Mouse (Mus musculus) ovary, postnatal 10 days (tissue): ENCODE results near the gene Tlk1.
A peak's percentile ranks its signal among the peaks of the same experiment; 100 is the strongest.
"Not testable (repeated sequence)": the region's sequence is repeated elsewhere in the genome, so short reads cannot be mapped to it uniquely, and the experiment has no call there.

Source experiments
- DNase-seq: peaks from one replicate; pipeline ENCODE4 v3.0.0; 2022; ENCODE audit warnings: low spot score

The Tlk1 gene

GRCm38 (mm10) chr2:70833261-70833660 is 7.7 kb upstream of the Tlk1 start:
- no peak for DNase-seq

GRCm38 (mm10) chr2:70831709-70832350 is 6.3 kb upstream of the Tlk1 start:
- DNase-seq = no peak

DNA sequence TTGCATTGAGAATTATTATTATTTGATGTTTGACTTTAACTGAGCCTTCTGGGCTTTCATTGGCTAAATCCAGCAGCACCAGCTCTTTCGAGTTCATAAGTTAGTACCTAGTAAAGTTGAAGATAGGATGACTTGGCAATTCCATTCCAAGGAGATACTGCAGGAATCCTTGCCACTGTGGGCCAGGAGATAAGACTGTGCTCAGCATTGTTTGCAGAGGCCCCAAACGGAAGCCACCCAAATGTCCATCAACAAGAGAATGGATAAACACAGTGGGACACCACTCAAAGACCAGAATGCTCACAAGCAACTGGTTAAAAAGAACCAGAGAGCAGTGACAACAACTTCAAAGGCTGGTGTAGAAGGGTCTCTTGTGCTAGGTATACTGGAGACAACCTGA is 5.2 kb upstream of the Tlk1 start:
- DNase-seq = no peak

- DNase-seq = no peak
Measured at GRCm38 (mm10) chr2:70829946-70830610, 4.5 kb upstream of the Tlk1 start.

GRCm38 (mm10) chr2:70827780-70828179 is 2.3 kb upstream of the Tlk1 start:
- DNase-seq = no peak

DNA sequence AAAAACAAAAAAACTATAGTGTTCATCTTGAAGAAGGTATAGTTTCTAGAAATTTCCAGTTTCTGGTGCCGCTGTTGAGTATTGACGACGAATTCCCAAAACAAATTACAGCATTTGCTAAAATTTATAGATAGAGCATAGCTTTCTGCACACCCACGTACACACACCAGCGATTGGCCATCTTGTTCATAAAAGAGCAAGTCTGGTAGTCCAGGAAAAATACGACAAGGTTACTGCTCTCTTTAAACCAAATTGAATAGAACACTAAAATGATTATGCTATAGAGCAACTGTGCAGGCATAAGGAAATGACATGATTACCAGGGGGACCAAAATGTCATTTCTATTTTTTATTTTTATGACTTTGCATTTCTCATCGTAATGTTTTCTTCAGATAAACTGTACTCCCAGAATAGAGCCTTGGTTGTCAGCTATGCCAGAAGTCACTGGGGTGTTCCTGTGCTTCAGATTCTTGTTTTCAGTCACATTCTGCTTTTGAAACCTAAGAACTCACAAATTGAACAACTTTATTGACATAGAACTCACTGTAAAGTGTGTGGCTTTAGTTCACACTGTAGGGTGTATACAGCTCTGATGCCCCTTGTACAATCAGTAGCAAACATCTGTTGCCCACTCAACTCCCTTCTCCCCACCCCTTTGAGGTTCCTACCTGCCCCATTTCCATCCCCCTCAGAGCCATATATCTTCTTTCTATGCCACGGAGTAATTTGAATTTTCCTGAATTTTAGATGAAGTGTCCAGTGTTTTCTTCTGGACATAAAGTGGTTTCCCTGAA is 1.1 kb upstream of the Tlk1 start:
- no peak for DNase-seq

GRCm38 (mm10) chr2:70824838-70825370 is 624 bp downstream of the Tlk1 start:
- DNase-seq = peak; percentile 56

DNA sequence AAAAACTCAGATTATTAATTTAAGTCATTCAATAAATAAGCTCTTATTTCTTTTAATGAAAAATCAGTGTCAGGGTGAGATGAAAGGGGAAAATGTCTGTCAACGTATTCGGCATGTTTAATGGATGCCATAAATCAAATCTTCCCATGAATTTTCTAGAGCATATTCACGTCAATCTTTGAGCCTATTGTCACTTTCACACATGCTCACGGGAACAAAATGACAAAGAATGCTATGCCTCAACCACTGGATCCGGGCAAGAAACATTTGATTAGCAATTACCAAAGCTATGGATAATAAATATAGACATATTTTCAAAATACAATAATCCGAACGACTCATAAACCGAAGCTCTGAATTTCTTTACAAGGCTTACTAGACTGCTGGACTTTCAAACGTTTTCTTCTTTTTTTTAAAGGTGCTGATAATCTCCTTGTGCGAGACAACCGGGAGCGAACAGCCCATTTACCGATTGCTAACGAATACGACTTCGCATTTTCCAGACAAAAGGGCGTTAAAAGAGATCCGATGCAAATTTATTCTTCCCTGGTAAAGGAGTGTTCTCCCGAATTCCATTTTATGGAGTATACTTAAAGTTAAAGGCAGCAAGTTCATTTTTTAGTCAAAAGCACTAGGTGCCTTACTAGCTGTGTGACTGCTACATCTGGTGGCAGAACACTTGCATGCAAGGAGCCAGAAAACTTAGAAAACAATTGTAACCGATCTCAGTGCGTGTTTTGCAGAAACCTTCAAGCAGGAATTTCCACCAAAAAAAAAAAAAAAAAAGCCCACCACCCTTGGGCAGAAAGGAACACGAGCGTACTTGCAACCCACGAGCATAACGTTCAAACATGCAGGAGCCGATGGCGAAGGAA is 1.4 kb downstream of the Tlk1 start:
- DNase-seq = no peak

DNA sequence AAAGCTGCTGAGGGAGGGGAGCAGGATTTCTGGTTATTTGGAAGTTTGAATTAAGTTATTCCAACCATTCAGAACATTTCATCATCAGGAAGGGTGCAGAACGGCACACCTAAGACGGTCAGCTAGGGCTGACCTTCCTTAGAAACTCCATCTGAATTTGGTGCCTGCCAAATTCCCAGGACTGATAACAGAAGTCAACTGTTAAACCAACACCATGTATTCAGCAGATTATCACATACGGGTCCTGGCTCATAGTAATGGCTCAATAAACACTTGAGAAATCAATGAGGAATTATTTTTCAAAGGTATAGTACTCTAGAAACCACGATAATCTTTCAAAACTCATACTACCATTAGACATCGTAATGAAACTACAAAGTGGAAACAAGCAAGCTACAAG is 2.1 kb downstream of the Tlk1 start:
- no peak for DNase-seq

GRCm38 (mm10) chr2:70816939-70817338 is 8.6 kb downstream of the Tlk1 start:
- no peak for DNase-seq

DNA sequence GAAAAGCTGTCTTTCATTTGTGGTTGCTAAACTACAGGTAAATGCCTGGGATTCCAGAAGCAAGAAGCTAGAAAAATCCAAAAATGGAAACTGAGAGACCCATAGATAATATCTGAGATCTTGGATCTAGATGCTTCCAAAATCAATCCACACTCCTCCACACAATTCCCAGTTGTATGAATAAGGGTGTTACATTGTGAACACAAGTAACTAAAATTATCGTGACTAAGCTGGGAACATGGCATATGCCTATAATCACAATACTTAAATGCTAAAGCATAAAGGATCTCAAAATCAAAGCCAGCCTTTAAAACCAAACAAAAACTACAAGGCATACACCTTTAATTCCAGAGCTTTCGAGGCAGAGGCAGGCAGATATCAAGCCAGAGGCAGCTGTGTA is 9.5 kb downstream of the Tlk1 start:
- DNase-seq = no peak

GRCm38 (mm10) chr2:70813608-70814007 is 11.9 kb downstream of the Tlk1 start:
- no peak for DNase-seq

DNA sequence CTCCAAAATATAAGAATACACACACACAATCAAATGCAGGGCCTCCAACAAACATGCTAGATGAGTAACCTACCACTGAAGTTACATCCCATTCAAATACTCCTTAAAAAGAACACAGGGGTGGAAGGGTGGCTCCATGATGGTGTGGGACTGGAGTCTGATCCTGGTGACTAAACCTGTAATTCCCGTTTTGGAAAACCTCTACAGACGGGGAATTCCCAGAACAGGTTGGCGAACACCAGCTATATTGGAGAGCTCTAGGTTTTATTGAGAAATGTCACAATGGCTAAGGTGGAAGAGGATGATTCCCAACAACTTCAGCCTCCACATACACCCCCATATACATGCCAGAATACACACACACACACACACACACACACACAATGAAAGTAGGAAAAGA is 14.1 kb downstream of the Tlk1 start:
- DNase-seq = no peak

DNA sequence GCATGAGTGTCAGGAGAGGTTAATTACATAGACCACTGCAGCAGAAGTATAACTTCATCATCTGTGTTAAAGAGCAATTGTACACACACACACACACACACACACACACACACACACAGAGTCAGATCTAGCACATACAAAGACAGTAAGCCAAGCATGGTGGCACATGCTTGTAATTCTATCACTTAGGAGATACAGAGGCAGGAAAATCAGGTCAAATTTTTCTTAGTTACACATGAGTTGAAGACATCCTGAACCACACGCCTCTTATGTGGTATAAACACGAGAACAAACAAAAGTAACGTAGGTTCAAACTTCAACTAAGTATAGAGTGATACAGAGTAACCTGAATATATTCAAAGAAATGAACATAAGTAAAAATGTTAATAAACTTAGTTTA is 15.6 kb downstream of the Tlk1 start:
- DNase-seq = no peak

- DNase-seq = no peak
Measured at GRCm38 (mm10) chr2:70808681-70809080, 16.8 kb downstream of the Tlk1 start.

- not testable (repeated sequence) for DNase-seq
Measured at GRCm38 (mm10) chr2:70807678-70808077, 17.9 kb downstream of the Tlk1 start.

DNA sequence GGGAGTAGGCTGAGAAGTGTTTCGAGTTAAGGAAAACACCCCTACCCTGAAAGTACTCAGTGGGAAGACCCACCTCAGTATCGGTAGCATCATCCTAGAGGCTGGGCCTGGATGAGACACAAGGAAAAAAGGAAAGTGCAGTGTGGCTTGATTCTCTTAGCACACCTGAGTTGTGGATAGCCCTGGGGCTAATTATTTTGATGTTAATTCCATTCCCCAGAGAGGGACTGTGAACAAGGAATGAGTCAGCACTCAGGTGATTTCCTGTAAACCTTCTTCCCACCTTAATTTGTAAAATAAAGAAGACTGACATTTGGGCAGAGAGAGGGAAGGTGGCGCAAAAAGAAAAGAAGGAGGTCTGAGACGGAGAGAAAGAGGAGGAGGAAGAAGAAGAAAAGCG is 19.5 kb downstream of the Tlk1 start:
- DNase-seq = no peak

- not testable (repeated sequence) for DNase-seq
Measured at GRCm38 (mm10) chr2:70803696-70804095, 21.8 kb downstream of the Tlk1 start.

GRCm38 (mm10) chr2:70802658-70803057 is 22.9 kb downstream of the Tlk1 start:
- DNase-seq = no peak

GRCm38 (mm10) chr2:70801543-70801942 is 24.0 kb downstream of the Tlk1 start:
- DNase-seq = no peak

- no peak for DNase-seq
Measured at GRCm38 (mm10) chr2:70800396-70800795, 25.1 kb downstream of the Tlk1 start.

- DNase-seq = no peak
Measured at GRCm38 (mm10) chr2:70793276-70793675, 32.3 kb downstream of the Tlk1 start.
